In the genomic region with DNA sequence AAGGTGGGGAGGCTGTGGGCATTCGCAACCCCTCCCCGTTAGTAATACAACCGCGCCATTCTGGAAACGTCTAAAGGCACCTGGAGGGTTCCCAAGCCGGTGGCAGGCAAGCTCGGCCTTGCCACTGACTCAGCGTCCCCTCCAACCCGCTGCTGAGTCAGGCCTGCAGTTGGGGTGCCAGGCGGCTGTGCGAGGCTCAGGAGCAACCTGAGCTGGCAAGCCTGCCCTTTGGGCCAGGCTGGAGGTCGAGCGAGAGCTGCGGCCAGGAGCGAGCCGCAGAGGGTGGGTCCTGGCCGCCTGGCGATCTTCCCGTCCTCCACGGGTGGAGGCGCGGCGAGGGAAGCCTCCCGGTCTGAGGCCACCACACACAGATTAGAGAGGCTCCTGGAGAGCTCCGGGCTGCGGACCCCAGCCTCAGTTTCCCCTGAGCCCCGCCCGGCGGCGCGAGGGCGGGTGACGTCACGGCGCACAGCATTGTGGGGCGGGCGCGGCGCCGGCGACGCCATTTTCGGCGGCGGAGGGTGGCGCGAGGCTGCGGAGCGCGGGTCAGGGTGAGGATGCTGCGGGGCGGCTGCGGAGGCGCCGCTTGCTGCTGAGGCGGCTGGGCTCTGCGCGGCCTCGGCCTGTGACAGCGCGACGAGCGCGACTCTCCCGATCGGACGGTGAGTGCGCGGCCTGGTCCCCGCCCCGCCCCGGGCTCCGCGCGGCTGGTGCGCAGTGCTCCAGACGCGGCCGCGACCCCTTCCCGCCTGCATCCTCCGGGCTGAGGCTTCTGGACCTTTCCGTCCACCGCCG, we compare ENCODE assay signal across 8 mouse cellular contexts. TPM values are rescaled to one million over a fixed set of nuclear protein-coding genes. Genes with fewer than 3 reads are reported as not detected.
DNase-seq lines count a peak whose midpoint lies in the region; ATAC-seq and TF ChIP-seq lines count a peak whose summit lies in the region.

A gene (plus strand): TSS at position 469 of the 795 bp plus-strand sequence.

- peak; percentile 85 for TF ChIP-seq POLR2A in cerebellum, adult 2 months (IDR thresholded peaks at IDR 0.05; ENCODE audit: borderline replicate concordance, insufficient read depth, low read length)

- peak within 1 kb of the TSS; percentile 90 for H3K9ac ChIP-seq in lung, embryonic 16.5 days (ENCODE audit: low read length)

- peak within 1 kb of the TSS; percentile 91 for H3K27ac ChIP-seq in cerebellum, adult 2 months (ENCODE audit: insufficient read depth, low read length)
- peak within 1 kb of the TSS; percentile 84 for H3K27ac ChIP-seq in lung, embryonic 16.5 days (ENCODE audit: low read length)

- H3K4me2 ChIP-seq in lung, embryonic 16.5 days (ENCODE audit: low read depth, low read length) = peak within 1 kb of the TSS; percentile 99

- peaks cover 67% of the 10 kb centered on the region for H3K4me1 ChIP-seq in G1E (ENCODE audit: insufficient read depth, low read depth, low read length)
- H3K4me1 ChIP-seq in cerebellum, adult 2 months (ENCODE audit: control insufficient read depth, insufficient read depth, low read length) = peaks cover 32% of the 10 kb centered on the region
- peaks cover 20% of the 10 kb centered on the region for H3K4me1 ChIP-seq in lung, embryonic 16.5 days (replicated peaks; ENCODE audit: control insufficient read depth, insufficient read depth, low read length)

- H3K4me3 ChIP-seq in G1E (ENCODE audit: low read depth, low read length) = peak within 1 kb of the TSS; percentile 85
- peak within 1 kb of the TSS; percentile 84 for H3K4me3 ChIP-seq in cerebellum, adult 2 months (replicated peaks; ENCODE audit: insufficient read depth, low read depth, low read length)
- H3K4me3 ChIP-seq in lung, embryonic 16.5 days (ENCODE audit: low read length) = peak within 1 kb of the TSS; percentile 89

- no peaks in the 10 kb centered on the region for H3K9me3 ChIP-seq in G1E (replicated peaks)
- no peaks in the 10 kb centered on the region for H3K9me3 ChIP-seq in lung, embryonic 16.5 days (ENCODE audit: control insufficient read depth, low read length)

- peak; percentile 10; the same call in 1 of the 2 replicates for ATAC-seq in G1E (ENCODE audit: extremely low read depth, insufficient number of reproducible peaks, low FRiP score, poor library complexity, severe bottlenecking)
- peak; percentile 82 for ATAC-seq in lung, embryonic 16.5 days (ENCODE audit: low read depth)

- peak; percentile 83 for DNase-seq in G1E (ENCODE audit: low spot score)
- DNase-seq in cerebellum, adult 2 months = peak; percentile 84 to 92
- peak; percentile 50 for DNase-seq in forelimb bud, embryonic 11.5 days (ENCODE audit: low read depth, low spot score)
- DNase-seq in heart, postnatal 4 days = peak; percentile 83
- DNase-seq in layer of hippocampus, adult 9-11 months = peak; percentile 60
- DNase-seq in ovary, postnatal 10 days (ENCODE audit: low spot score) = peak; percentile 66
- DNase-seq in thymus, postnatal 10 days (ENCODE audit: low spot score in 2 of 2) = peak; percentile 55 to 81

- H3K27me3 ChIP-seq in G1E (ENCODE audit: insufficient read depth, low read length) = peaks cover 17% of the 10 kb centered on the region
- H3K27me3 ChIP-seq in cerebellum, adult 2 months (ENCODE audit: control insufficient read depth, insufficient read depth, low read length) = no peaks in the 10 kb centered on the region
- no peaks in the 10 kb centered on the region for H3K27me3 ChIP-seq in lung, embryonic 16.5 days (ENCODE audit: control insufficient read depth, insufficient read depth, low read depth, low read length)

- H3K36me3 ChIP-seq in G1E (replicated peaks) = peaks cover 27% of the 10 kb centered on the region
- H3K36me3 ChIP-seq in lung, embryonic 16.5 days (ENCODE audit: control insufficient read depth, insufficient read depth, low read length) = peaks cover 2% of the 10 kb centered on the region; the same call in 1 of the 2 replicates

- 1% methylated on average over 83 of the region's 85 CpGs for whole genome bisulfite sequencing in cerebellum, adult 2 months
- WGBS in lung, embryonic 16.5 days = under 1% methylated on average over 65 of the region's 85 CpGs

- TF ChIP-seq CTCF in G1E (IDR thresholded peaks at IDR 0.05; ENCODE audit: low read depth, low read length) = no peak
- TF ChIP-seq CTCF in cerebellum, adult 2 months (IDR thresholded peaks at IDR 0.05; ENCODE audit: borderline replicate concordance, insufficient read depth, low read depth, low read length) = no peak

RNA-seq across cellular contexts. Expression of the gene that starts here (rescaled TPM):
- total RNA-seq in G1E (2014; fragmentation: Nextera tagmentation) = 53.9 and 57.2 TPM in 2 replicates
- 68.2 and 70.6 TPM in 2 replicates for total RNA-seq in G1E (2017)
- 65.0 and 68.9 TPM in 2 replicates for polyA plus RNA-seq in G1E (2012)
- 874 and 889 TPM in 2 replicates for polyA plus RNA-seq in cerebellum, adult 2 months (2012; rRNA removed)
- total RNA-seq in heart, postnatal 4 days (2021) = 100 to 1,000 TPM; 159 to 169 TPM
- 82.4 and 86.9 TPM in 2 replicates for polyA plus RNA-seq in lung, embryonic 16.5 days (2015; fragmentation: Nextera tagmentation; extraction: Ambion mirVana)

Comparison
In these comparisons a context has a peak if more than half of its experiments do, and no peak if none do; other contexts are left out.
1. Peak in every context shown above with its lines: DNase-seq, ATAC-seq, H3K4me3 ChIP-seq and H3K27ac ChIP-seq.